Mouse (Mus musculus) lung, postnatal 4 days (tissue): Measurements from ENCODE around the gene Olfr1295.

ENCODE experiments used
- DNase-seq, 2 experiments: peaks; one replicate each; pipeline ENCODE4 v3.0.0; 2021

Gene Olfr1295

DNA sequence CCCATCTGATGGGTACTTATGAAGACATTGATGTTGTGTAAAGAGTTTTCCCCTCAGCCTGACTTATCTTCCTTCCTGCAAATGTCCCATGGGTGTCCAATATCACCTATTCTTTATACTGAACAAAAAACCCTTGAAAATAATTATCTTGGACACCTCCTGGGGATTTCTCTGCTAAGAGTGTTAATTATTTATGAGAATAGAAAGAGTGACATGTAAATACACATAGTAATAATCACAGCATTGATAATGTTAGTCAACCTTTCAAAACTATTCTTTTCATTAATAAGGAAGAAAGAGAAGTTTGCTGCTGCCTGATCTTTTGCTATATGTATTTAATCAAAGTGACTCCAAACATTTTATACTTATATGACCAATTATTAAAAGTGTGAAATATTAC lies at the start of gene Olfr1295:
Olfr1295 (minus strand) TSS at position 101 of the 400 bp plus-strand sequence.
- DNase-seq, result no peak

- no peak for DNase-seq
These were observed 29.3 kb downstream of the Olfr1295 start, which contains the start of gene Olfr1294 for GRCm38 (mm10) chr2:111540191-111540590. Gene Olfr1294, minus strand, starts transcription at chr2:111540291.

DNA sequence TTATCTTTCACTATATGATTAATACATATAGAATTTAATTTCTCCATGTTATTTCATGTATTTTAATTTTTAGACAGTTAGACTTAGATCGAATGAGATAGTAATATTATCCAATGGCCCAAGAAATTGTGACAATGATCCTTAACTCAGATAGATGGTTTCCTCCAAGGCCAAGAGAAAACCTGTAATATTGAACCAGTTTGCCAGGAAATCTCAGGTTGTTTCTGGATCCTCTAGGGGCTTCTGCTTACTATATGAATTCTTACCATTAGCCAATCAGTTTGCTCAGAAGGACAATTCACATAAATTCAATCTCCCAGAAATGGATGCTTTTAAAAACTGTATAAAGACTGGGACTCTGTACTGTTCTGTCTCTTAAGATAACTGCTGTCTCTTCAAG lies 44.6 kb downstream of the Olfr1295 start, which contains the start of gene Olfr1293-ps:
Olfr1293-ps (plus strand) TSS at position 301 of the 400 bp plus-strand sequence.
- no peak for DNase-seq

- DNase-seq, result no peak
These were observed 52.0 kb downstream of the Olfr1295 start for GRCm38 (mm10) chr2:111517451-111517850.
